Mouse (Mus musculus): ENCODE measurements around the gene Dnali1. TPM values are rescaled to one million over a fixed set of nuclear protein-coding genes. Genes with fewer than 3 reads are reported as not detected.
A peak's percentile ranks its signal among the peaks of the same experiment; 100 is the strongest.

The Dnali1 gene
- total RNA-seq, 4 experiments from 2014 or later: 0.11 TPM; not detected in 3

DNA sequence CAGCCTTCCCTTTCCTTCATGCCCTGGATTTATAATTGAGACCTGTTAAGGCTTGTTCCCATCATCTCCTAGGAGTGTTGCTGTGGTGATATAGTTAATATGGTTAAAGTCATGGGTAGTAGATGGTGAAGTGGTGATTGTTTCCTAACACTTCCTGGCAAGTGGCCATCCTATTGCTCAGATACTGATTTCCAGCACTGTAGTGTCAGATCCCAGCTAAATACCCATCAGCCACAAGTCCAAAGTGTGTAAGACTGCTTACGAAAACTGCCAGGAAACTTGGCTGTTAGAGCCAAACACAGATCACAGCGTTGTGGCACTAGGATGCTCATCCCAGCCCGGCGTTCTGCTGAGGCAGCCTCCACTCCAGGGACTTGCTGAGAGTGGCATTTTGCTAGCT is 31.2 kb downstream of the Dnali1 start:
- DNase-seq (ENCODE audit: low spot score): no peak

DNA sequence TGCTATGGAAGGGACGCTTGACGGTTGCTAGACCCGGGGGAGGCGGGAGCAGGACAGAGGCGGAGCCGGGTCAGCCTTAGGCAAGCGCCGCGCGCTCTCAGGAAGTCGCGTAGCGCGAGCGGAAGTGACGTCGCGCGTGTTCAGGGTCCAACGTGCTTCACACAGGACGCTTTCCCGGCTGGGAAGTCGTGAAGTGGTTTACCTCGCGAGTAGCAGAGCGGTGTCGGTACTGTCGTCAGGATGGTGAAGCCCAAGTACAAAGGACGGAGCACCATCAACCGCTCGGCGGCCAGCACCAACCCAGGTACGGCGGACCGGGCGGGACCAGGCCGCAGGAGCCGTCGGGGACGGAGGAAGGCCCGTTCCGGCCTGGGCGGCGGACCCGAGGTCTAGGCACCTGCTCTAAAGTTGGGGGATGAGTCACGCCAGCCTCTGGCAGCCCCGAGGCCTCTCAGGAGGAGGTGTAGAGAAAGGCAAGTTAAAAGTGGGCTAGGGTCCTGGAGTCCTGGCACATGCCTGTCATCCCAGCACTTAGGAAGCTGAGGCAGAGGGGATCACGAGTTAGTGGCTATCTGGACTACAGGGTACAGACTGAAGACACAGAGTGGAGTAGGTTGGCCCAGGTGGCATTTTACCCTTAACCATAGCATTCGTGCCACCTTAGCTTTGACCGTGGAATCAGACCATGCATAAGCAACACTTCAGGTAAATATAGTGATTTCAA is 35.5 kb downstream of the Dnali1 start:
- peak; percentile 93 for DNase-seq (ENCODE audit: low spot score)

DNA sequence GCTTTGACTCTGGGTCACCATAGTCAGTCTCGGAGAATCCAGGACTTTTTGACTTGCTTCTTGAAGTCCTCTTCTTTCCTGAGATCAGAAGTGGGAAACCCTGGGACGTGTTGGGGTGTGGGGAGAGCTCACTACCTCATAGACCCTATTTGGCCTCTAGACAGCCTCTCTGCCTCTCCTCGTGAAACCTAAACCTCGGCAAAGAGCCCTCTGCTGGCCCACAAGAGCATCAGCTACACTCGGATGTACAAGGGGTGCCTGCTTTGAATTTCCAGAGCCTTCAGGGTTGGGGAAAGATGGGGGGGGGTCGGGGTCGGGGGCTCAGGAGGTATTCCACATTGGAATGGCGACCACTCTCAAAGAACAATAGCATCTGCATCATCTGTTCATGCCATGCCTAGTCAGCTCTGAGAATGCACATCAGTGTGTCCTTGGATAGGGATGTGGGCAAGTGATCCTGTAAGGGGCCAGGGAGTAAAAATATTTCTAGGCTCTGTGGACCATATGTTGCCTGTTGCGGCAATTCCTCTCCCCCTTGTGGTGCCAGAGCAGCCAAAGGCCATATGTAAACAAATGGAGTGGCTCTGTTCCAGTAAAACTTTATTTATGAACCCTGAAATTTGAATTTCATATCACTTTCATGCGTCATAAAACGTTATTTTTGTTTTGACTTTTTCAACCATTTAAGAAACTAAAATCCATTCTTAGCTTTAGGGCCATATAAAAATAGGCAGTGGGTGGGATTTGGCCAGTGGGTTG is 44.5 kb downstream of the Dnali1 start:
- DNase-seq (ENCODE audit: low spot score): no peak

DNA sequence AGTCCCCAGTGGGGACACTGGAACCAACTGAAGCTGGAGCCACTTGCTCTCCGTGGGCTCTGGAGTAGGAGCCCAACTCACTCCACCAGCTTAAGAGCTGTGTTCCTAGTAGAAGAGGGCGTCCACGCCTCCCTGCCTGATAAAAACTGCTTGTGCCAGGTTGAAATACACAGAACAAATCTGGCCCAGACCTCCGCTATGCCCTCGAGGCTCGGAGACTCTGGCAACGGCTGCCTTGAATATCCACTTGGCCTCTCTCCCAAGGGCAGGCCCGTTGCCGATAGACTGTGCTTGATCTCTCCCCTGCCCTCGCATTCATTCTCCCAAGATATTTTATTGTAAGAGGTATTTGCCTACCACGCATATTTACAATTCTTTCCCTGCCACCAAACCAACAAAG is 48.1 kb downstream of the Dnali1 start:
- peak; percentile 24 for DNase-seq (ENCODE audit: low spot score)

DNA sequence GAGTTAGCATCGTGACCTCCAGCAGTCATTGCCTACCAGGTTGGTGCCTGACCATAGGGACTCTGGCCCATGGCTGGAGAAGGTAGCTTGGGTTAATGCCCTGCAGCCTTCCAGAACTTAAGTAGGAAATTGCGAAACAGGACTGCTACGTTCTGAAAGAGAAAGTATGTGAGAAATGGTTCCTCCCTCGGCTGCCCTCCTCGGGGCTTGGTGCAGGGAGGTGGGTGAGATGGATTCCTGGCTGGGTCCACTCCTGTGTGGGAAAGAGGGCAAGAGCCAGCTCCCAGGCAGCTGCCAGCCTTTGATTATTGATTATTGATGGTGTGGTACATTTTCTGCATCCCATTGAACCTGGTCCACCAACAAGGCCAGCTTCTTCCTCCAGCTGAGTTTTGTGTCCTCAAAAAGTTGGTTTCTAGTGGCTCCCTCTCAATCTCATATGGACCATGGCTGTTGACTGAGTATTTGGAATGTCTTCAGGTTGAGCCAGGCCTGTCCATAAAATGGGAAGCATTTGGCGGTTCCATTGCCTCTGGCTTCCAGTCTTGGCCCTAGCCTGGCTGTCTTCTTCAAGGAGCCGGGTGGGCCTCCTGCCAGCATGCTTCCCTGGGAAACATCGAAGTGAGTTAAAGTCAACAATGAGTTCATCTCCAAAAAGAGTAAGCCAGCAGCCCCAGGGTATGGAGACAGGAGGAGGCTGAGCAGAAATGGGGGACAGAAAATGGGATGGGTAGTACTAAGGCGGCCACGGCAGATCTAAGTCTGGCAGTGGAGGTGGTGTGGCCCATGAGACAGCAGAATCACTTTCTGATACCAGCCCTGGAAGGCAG is 49.5 kb downstream of the Dnali1 start, which contains the start of gene Gnl2:
TSS of gene Gnl2 (plus strand) at position 780 of the 830 bp plus-strand sequence.
- peak; percentile 14 for DNase-seq (ENCODE audit: low spot score)

DNA sequence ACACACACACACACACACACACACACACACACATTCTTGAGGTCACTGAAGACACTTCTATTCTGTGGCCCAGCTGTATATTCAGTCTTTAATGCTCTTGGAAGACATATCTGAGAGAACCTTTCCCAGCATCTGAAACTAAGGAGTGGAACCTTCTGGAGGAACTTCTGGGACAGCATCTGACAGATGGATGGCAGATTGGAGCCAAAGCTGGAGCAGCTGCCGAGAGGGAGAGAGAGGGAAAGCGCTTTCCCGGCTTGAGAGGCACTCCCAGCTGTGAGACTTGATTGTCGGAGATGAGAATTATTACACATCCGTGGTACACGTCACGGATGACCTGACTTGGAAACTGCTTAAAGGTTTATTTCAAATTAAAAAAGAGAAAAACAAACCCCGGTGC is 56.8 kb downstream of the Dnali1 start:
- no peak for DNase-seq (ENCODE audit: low spot score)

DNA sequence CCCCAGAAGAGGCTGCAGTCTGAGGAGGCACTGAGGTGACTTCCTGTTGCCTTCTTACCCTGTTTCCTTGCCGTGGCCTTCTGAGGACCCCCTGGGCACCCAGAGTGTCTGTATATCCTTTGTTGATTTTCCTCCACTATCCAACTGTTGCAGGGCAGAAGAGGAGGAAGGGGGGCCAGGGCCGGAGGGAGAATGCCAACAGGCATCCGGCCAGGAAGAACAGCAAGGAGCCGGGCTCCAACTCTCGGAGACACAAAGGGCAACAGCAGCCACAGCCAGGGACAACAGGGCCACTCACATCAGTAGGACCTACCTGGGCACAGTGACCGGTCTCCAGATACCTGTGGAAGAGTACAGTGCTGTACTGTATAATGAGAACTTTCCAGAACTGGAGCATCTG is 57.3 kb downstream of the Dnali1 start:
- no peak for DNase-seq (ENCODE audit: low spot score)

DNA sequence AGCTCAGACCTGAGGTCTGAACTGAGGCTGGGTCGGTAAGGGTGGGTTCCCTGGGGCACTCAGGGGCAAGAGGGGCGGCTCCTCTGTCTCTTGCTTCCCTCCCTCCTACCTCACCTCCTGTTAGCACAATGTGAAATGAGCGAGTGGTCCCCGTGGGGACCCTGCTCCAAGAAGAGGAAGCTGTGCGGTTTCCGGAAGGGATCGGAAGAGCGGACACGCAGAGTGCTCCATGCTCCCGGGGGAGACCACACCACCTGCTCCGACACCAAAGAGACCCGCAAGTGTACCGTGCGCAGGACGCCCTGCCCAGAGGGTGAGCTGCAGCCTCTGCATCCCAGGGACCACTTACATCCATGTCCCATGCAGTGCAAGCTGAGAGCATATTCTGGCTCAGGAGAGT is 58.0 kb downstream of the Dnali1 start:
- no peak for DNase-seq (ENCODE audit: low spot score)

Other genes with a start within 250 kb of the Dnali1 start
- gene Yrdc, start 215.0 kb downstream of the Dnali1 start, total RNA-seq (2022): 10 to 100 TPM; 20.8 to 22.5 (median 22.0) TPM
- 10 to 100 TPM; 18.2 to 23.5 (median 21.0) TPM for gene 1110065P20Rik, start 214.5 kb downstream of the Dnali1 start, total RNA-seq (2022)
- 1 to 10 TPM in 1 of 4 experiments, under 1 TPM in 3; 0.54 to 1.0 (median 0.69) TPM for gene Maneal, start 203.5 kb downstream of the Dnali1 start, total RNA-seq (2022)
- not detected for gene Epha10, start 184.8 kb downstream of the Dnali1 start, total RNA-seq (2022)
- gene 9930104L06Rik, start 128.7 kb downstream of the Dnali1 start, total RNA-seq (2022): 10 to 100 TPM in 1 of 4 experiments, 1 to 10 TPM in 3; 5.8 to 11.1 (median 8.7) TPM
- gene Cdca8, start 126.4 kb downstream of the Dnali1 start, total RNA-seq (2022): 1 to 10 TPM in 1 of 4 experiments, under 1 TPM in 3; 0.69 to 1.1 (median 0.85) TPM
- 1 to 10 TPM; 3.1 to 6.6 (median 4.7) TPM for gene Rspo1, start 79.3 kb downstream of the Dnali1 start, total RNA-seq (2022)
- gene Gnl2, start 49.1 kb downstream of the Dnali1 start, total RNA-seq (2022): 10 to 100 TPM; 22.9 to 32.6 (median 24.3) TPM
- 1 to 10 TPM; 6.2 to 8.1 (median 7.6) TPM for gene Snip1, start 969 bp upstream of the Dnali1 start, total RNA-seq (2022)
- gene Meaf6, start 19.4 kb upstream of the Dnali1 start, total RNA-seq (2022): 10 to 100 TPM; 13.3 to 20.8 (median 19.9) TPM
- 1 to 10 TPM; 3.5 to 5.7 (median 3.9) TPM for gene Zc3h12a, start 62.1 kb upstream of the Dnali1 start, total RNA-seq (2022)

Measured in heart, adult 8-10 months (tissue).